Mouse (Mus musculus) heart, adult 8-10 months (tissue): ENCODE data around the gene Tcfl5. TPM values are rescaled to one million over a fixed set of nuclear protein-coding genes. Genes with fewer than 3 reads are reported as not detected.
A peak's percentile ranks its signal among the peaks of the same experiment; 100 is the strongest.

Experiments
- DNase-seq: peaks from one replicate; pipeline ENCODE4 v3.0.0; 2022; ENCODE audit warnings: low spot score
- total RNA-seq, 4 experiments: library from RNA; stranded (reverse); gene quantifications; 2 replicates each; pipeline ENCODE4 v1.2.4; 2022

The Tcfl5 gene
- total RNA-seq, 4 experiments from 2014 or later = not detected

- no peak for DNase-seq
Observed at GRCm38 (mm10) chr2:180598157-180598705, 44.3 kb downstream of the Tcfl5 start.

GRCm38 (mm10) chr2:180597490-180597889, 45.0 kb downstream of the Tcfl5 start, which contains the start of gene Col9a3:
TSS of gene Col9a3 (plus strand) at chr2:180597790.
- no peak for DNase-seq

- peak; percentile 73 for DNase-seq
Observed at GRCm38 (mm10) chr2:180589123-180589831, 53.2 kb downstream of the Tcfl5 start, which contains the start of gene Ogfr. TSS of gene Ogfr (plus strand) at chr2:180589245.

- no peak for DNase-seq
Observed at GRCm38 (mm10) chr2:180588736-180589122, 53.8 kb downstream of the Tcfl5 start.

- DNase-seq = no peak
Observed at GRCm38 (mm10) chr2:180583154-180583507, 59.4 kb downstream of the Tcfl5 start.

GRCm38 (mm10) chr2:180582481-180583153, 59.9 kb downstream of the Tcfl5 start:
- peak; percentile 96 for DNase-seq

GRCm38 (mm10) chr2:180581002-180581401, 61.5 kb downstream of the Tcfl5 start, which contains the start of gene Mrgbp:
TSS of gene Mrgbp (plus strand) at chr2:180581304.
- peak; percentile 33 for DNase-seq

- peak; percentile 53 for DNase-seq
Observed at GRCm38 (mm10) chr2:180578686-180579085, 63.8 kb downstream of the Tcfl5 start.

- DNase-seq = no peak
Observed at GRCm38 (mm10) chr2:180576482-180576881, 66.0 kb downstream of the Tcfl5 start.

Other genes starting within 250 kb of the Tcfl5 start
- gene Slco4a1, start 186.5 kb downstream of the Tcfl5 start, total RNA-seq = under 1 TPM in 2 of 4 experiments, not detected in 2; 0.09 to 0.34 TPM
- gene Ntsr1, start 142.7 kb downstream of the Tcfl5 start, total RNA-seq = not detected
- 10 to 100 TPM; 12.3 to 18.7 (median 17.3) TPM for gene Mrgbp, start 61.4 kb downstream of the Tcfl5 start, total RNA-seq
- 10 to 100 TPM; 31.4 to 34.7 (median 32.3) TPM for gene Ogfr, start 53.5 kb downstream of the Tcfl5 start, total RNA-seq
- under 1 TPM in 1 of 4 experiments, not detected in 3; 0.11 TPM for gene Col9a3, start 44.9 kb downstream of the Tcfl5 start, total RNA-seq
- 10 to 100 TPM; 25.2 to 35.9 (median 31.1) TPM for gene Dido1, start 67.3 kb upstream of the Tcfl5 start, total RNA-seq
- gene Gid8, start 67.4 kb upstream of the Tcfl5 start, total RNA-seq = 10 to 100 TPM; 57.6 to 66.1 (median 59.5) TPM
- under 1 TPM; 0.30 to 0.75 (median 0.40) TPM for gene Slc17a9, start 82.6 kb upstream of the Tcfl5 start, total RNA-seq
- gene Bhlhe23, start 134.2 kb upstream of the Tcfl5 start, total RNA-seq = not detected